ENCODE assay signal across 8 mouse cellular contexts in the genomic region with DNA sequence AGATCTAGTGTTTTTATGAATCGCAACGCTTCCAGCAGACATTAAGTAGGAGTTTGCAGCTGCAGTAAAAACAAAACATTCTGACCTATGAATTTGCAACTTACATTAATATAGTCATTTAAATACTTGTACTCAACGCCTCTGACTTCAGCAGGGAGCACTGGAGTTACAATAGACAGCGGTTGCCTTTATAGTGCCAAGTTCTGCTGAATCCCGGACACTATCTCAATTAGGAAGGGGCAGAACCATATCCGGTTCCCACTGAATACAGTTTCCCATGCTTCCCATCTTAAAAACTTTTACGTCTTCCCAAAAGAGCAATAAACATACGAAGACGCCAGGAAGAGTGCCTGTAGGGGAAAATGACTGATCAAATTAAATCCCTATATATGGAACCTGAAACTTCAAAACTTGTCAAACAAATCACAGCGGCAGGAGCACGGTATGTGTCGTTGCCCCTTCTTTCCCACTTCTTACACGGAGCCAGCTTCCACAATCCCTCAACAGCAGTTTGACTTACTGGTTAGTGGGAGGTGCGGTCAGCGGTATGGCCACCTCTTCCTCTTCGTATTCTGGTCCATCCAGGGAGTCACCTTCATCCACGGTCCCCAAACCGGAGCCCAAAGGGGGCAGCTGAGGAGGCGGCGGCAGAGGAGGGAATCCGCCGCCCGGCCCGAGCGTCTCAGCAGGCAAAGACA. TPM values are rescaled to one million over a fixed set of nuclear protein-coding genes. Genes with fewer than 3 reads are reported as not detected.
DNase-seq lines count a peak whose midpoint lies in the region; ATAC-seq and TF ChIP-seq lines count a peak whose summit lies in the region.

No protein-coding gene starts in this region.

- H3K4me3 ChIP-seq in thymus, adult 2 months (ENCODE audit: control insufficient read depth, insufficient read depth, low read length): peak overlapping the region; percentile 63
- H3K4me3 ChIP-seq in bone marrow, adult 2 months (replicated peaks; ENCODE audit: control insufficient read depth, low read depth, low read length): peak overlapping the region; percentile 96
- peak overlapping the region; percentile 100 for H3K4me3 ChIP-seq in forebrain, embryonic 16.5 days (replicated peaks; ENCODE audit: low read length)
- peak overlapping the region; percentile 97 for H3K4me3 ChIP-seq in intestine, embryonic 15.5 days (replicated peaks)
- peak overlapping the region; percentile 71 for H3K4me3 ChIP-seq in lung, adult 2 months (replicated peaks; ENCODE audit: extremely low read depth, low read depth, low read length)
- H3K4me3 ChIP-seq in neural tube, embryonic 15.5 days (replicated peaks): peak overlapping the region; percentile 70

- H3K27ac ChIP-seq in thymus, adult 2 months (ENCODE audit: control insufficient read depth, insufficient read depth, low read length): peak overlapping the region; percentile 75
- peak overlapping the region; percentile 98 for H3K27ac ChIP-seq in bone marrow, adult 2 months (ENCODE audit: control insufficient read depth, insufficient read depth, low read depth, low read length, poor library complexity)
- H3K27ac ChIP-seq in forebrain, embryonic 16.5 days (ENCODE audit: low read length): peak overlapping the region; percentile 99
- peak overlapping the region; percentile 100 for H3K27ac ChIP-seq in intestine, embryonic 15.5 days
- H3K27ac ChIP-seq in neural tube, embryonic 15.5 days (replicated peaks): peak overlapping the region; percentile 99

- no peaks in the 10 kb centered on the region for H3K36me3 ChIP-seq in thymus, adult 2 months (ENCODE audit: control insufficient read depth, insufficient read depth, low read length)
- no peaks in the 10 kb centered on the region for H3K36me3 ChIP-seq in forebrain, embryonic 16.5 days (ENCODE audit: control insufficient read depth, insufficient read depth)
- H3K36me3 ChIP-seq in intestine, embryonic 15.5 days: no peaks in the 10 kb centered on the region
- H3K36me3 ChIP-seq in neural tube, embryonic 15.5 days: no peaks in the 10 kb centered on the region

- ATAC-seq in forebrain, embryonic 16.5 days: peak; percentile 0; the same call in 1 of the 2 replicates
- ATAC-seq in intestine, embryonic 15.5 days: no peak; the same call in 1 of the 2 replicates
- ATAC-seq in neural tube, embryonic 15.5 days (ENCODE audit: low FRiP score): no peak; the same call in 1 of the 2 replicates

- H3K4me2 ChIP-seq in forebrain, embryonic 16.5 days (ENCODE audit: low read length): peak overlapping the region; percentile 59
- peak overlapping the region; percentile 49 for H3K4me2 ChIP-seq in intestine, embryonic 15.5 days (replicated peaks)
- peak overlapping the region; percentile 71 for H3K4me2 ChIP-seq in neural tube, embryonic 15.5 days

- no peaks in the 10 kb centered on the region for H3K4me1 ChIP-seq in thymus, adult 2 months (replicated peaks; ENCODE audit: control insufficient read depth, insufficient read depth, low read length)
- H3K4me1 ChIP-seq in bone marrow, adult 2 months (ENCODE audit: control insufficient read depth, insufficient read depth, low read length): no peaks in the 10 kb centered on the region
- peaks cover 11% of the 10 kb centered on the region for H3K4me1 ChIP-seq in forebrain, embryonic 16.5 days (replicated peaks; ENCODE audit: control insufficient read depth, insufficient read depth, low read length)
- H3K4me1 ChIP-seq in intestine, embryonic 15.5 days (replicated peaks): no peaks in the 10 kb centered on the region
- no peaks in the 10 kb centered on the region; the same call in 1 of the 2 replicates for H3K4me1 ChIP-seq in lung, adult 2 months (ENCODE audit: control insufficient read depth, insufficient read depth, low read length)
- H3K4me1 ChIP-seq in neural tube, embryonic 15.5 days: peaks cover 10% of the 10 kb centered on the region

- WGBS in thymus, adult 2 months: under 1% methylated on average over 25 of the region's 25 CpGs
- under 1% methylated on average over 25 of the region's 25 CpGs for WGBS in bone marrow, adult 2 months
- WGBS in forebrain, embryonic 16.5 days: under 1% methylated on average over 25 of the region's 25 CpGs
- WGBS in intestine, embryonic 15.5 days: 1% methylated on average over 25 of the region's 25 CpGs
- under 1% methylated on average over 25 of the region's 25 CpGs for WGBS in lung, adult 2 months
- under 1% methylated on average over 25 of the region's 25 CpGs for WGBS in neural tube, embryonic 15.5 days

- TF ChIP-seq POLR2A in thymus, adult 2 months (IDR thresholded peaks at IDR 0.05; ENCODE audit: control insufficient read depth, extremely low read depth, insufficient read depth, low read length, poor library complexity): no peak
- no peak for TF ChIP-seq POLR2A in bone marrow, adult 2 months (IDR thresholded peaks at IDR 0.05; ENCODE audit: borderline replicate concordance, control insufficient read depth, low read depth, low read length)
- no peak for TF ChIP-seq POLR2A in lung, adult 2 months (IDR thresholded peaks at IDR 0.05; ENCODE audit: borderline replicate concordance, extremely low read depth, low read depth, low read length)

- TF ChIP-seq CTCF in thymus, adult 2 months (IDR thresholded peaks at IDR 0.05; ENCODE audit: borderline replicate concordance, control insufficient read depth, extremely low read depth, insufficient read depth, low read length, poor library complexity): no peak
- TF ChIP-seq CTCF in bone marrow, adult 2 months (IDR thresholded peaks at IDR 0.05; ENCODE audit: control insufficient read depth, insufficient read depth, low read length): no peak
- TF ChIP-seq CTCF in lung, adult 2 months (IDR thresholded peaks at IDR 0.05; ENCODE audit: insufficient read depth, low read length): no peak

- peak; percentile 40 for DNase-seq in thymus, adult 2 months
- no peak for DNase-seq in thymus, postnatal 14 days
- peak; percentile 54 for DNase-seq in lung, adult 2 months
- DNase-seq in urinary bladder, adult 2 months (ENCODE audit: low spot score): no peak

- H3K9me3 ChIP-seq in forebrain, embryonic 16.5 days (ENCODE audit: control insufficient read depth, low read length): no peaks in the 10 kb centered on the region
- H3K9me3 ChIP-seq in intestine, embryonic 15.5 days: no peaks in the 10 kb centered on the region
- no peaks in the 10 kb centered on the region for H3K9me3 ChIP-seq in neural tube, embryonic 15.5 days (replicated peaks)

- no peaks in the 10 kb centered on the region for H3K27me3 ChIP-seq in thymus, adult 2 months (ENCODE audit: control insufficient read depth, insufficient read depth, low read length)
- no peaks in the 10 kb centered on the region for H3K27me3 ChIP-seq in forebrain, embryonic 16.5 days (replicated peaks; ENCODE audit: control insufficient read depth, insufficient read depth, low read length)
- H3K27me3 ChIP-seq in intestine, embryonic 15.5 days (replicated peaks): no peaks in the 10 kb centered on the region
- no peaks in the 10 kb centered on the region for H3K27me3 ChIP-seq in neural tube, embryonic 15.5 days (replicated peaks)

- peak overlapping the region; percentile 98 for H3K9ac ChIP-seq in forebrain, embryonic 16.5 days (replicated peaks; ENCODE audit: low read depth, low read length)
- peak overlapping the region; percentile 97 for H3K9ac ChIP-seq in intestine, embryonic 15.5 days
- peak overlapping the region; percentile 80 for H3K9ac ChIP-seq in neural tube, embryonic 15.5 days (replicated peaks)

RNA-seq across cellular contexts. Expression of a gene that starts 0.9 kb away (rescaled TPM):
- 17.3 and 19.8 TPM in 2 replicates for polyA plus RNA-seq in thymus, adult 2 months (2012; rRNA removed)
- 9.6 and 20.1 TPM in 2 replicates for polyA plus RNA-seq in bone marrow, adult 2 months (2011; ENCODE audit: insufficient read depth, insufficient read length, low replicate concordance, missing spikeins)
- polyA plus RNA-seq in forebrain, embryonic 16.5 days (2015; fragmentation: Nextera tagmentation; extraction: Ambion mirVana): 68.1 and 70.3 TPM in 2 replicates
- 35.8 and 38.1 TPM in 2 replicates for polyA plus RNA-seq in intestine, embryonic 15.5 days (2015; fragmentation: Nextera tagmentation; extraction: Ambion mirVana)
- 5.5 and 7.9 TPM in 2 replicates for polyA plus RNA-seq in lung, adult 2 months (2012; rRNA removed)
- 44.1 and 48.8 TPM in 2 replicates for polyA plus RNA-seq in neural tube, embryonic 15.5 days (2015; fragmentation: Nextera tagmentation; extraction: Ambion mirVana)
- polyA plus RNA-seq in urinary bladder, adult 2 months (2012; rRNA removed): 33.1 and 36.3 TPM in 2 replicates

Comparison
In these comparisons a context has a peak if more than half of its experiments do, and no peak if none do; other contexts are left out.
1. DNase-seq: peak in thymus, adult 2 months (single experiment) and lung, adult 2 months (single experiment); none in thymus, postnatal 14 days (single experiment) and urinary bladder, adult 2 months (single experiment).
2. Peak in every context shown above with its lines, with median percentiles within 50 percentile points of each other: H3K27ac ChIP-seq, H3K4me3 ChIP-seq, H3K4me2 ChIP-seq and H3K9ac ChIP-seq.